Mouse (Mus musculus) lung, adult 18-20 months (tissue): Measurements from ENCODE around the gene Rln3.
A peak's percentile ranks its signal among the peaks of the same experiment; 100 is the strongest.

Experiments
- DNase-seq, 2 experiments: peaks; one replicate each; pipeline ENCODE4 v3.0.0; 2022; ENCODE audit warnings: mixed read lengths in 2 of 2

Rln3 gene

GRCm38 (mm10) chr8:84065037-84065436, 20.2 kb upstream of the Rln3 start, which contains the start of gene Gm10643:
Gm10643 (minus strand) TSS chr8:84065137.
- no peak for DNase-seq

- peak; percentile 51 to 59 for DNase-seq
These were observed 19.2 kb upstream of the Rln3 start for GRCm38 (mm10) chr8:84063861-84064610.

- no peak for DNase-seq
These were observed 15.4 kb upstream of the Rln3 start for GRCm38 (mm10) chr8:84060245-84060644.

- no peak for DNase-seq
These were observed 14.4 kb upstream of the Rln3 start for GRCm38 (mm10) chr8:84059226-84059625.

- no peak for DNase-seq
These were observed 13.0 kb upstream of the Rln3 start for GRCm38 (mm10) chr8:84057827-84058226.

- no peak for DNase-seq
These were observed 8.4 kb upstream of the Rln3 start for GRCm38 (mm10) chr8:84053229-84053628.

GRCm38 (mm10) chr8:84052746-84053145, 7.9 kb upstream of the Rln3 start:
- no peak for DNase-seq

- DNase-seq = no peak
These were observed 3.4 kb upstream of the Rln3 start for GRCm38 (mm10) chr8:84048171-84048570.

GRCm38 (mm10) chr8:84046505-84046904, 1.7 kb upstream of the Rln3 start:
- DNase-seq = no peak

GRCm38 (mm10) chr8:84044103-84044502, 697 bp downstream of the Rln3 start:
- DNase-seq = no peak

GRCm38 (mm10) chr8:84042948-84043342, 1.9 kb downstream of the Rln3 start:
- DNase-seq = no peak

GRCm38 (mm10) chr8:84042066-84042947, 2.5 kb downstream of the Rln3 start, which contains the start of gene Il27ra:
Il27ra (minus strand) TSS chr8:84042589.
- DNase-seq = peak; percentile 61 to 69

GRCm38 (mm10) chr8:84039050-84039449, 5.8 kb downstream of the Rln3 start:
- DNase-seq = peak; percentile 60 to 71

GRCm38 (mm10) chr8:84038015-84038414, 6.8 kb downstream of the Rln3 start:
- DNase-seq = no peak

GRCm38 (mm10) chr8:84032777-84033176, 12.0 kb downstream of the Rln3 start:
- DNase-seq = no peak

GRCm38 (mm10) chr8:84029272-84029671, 15.5 kb downstream of the Rln3 start:
- no peak for DNase-seq

GRCm38 (mm10) chr8:84027449-84027848, 17.4 kb downstream of the Rln3 start:
- no peak for DNase-seq

- DNase-seq = no peak
These were observed 18.9 kb downstream of the Rln3 start for GRCm38 (mm10) chr8:84025863-84026262.

GRCm38 (mm10) chr8:84024171-84024570, 20.6 kb downstream of the Rln3 start:
- DNase-seq = no peak

- DNase-seq = no peak
These were observed 21.2 kb downstream of the Rln3 start for GRCm38 (mm10) chr8:84023631-84024030.

- DNase-seq = peak; percentile 86 to 90
These were observed 21.7 kb downstream of the Rln3 start for GRCm38 (mm10) chr8:84023085-84023484.

- DNase-seq = no peak
These were observed 23.2 kb downstream of the Rln3 start for GRCm38 (mm10) chr8:84021569-84021968.

- no peak for DNase-seq
These were observed 23.7 kb downstream of the Rln3 start, which contains the start of gene Palm3 for GRCm38 (mm10) chr8:84021096-84021495. Palm3 (plus strand) TSS chr8:84021471.

- DNase-seq = no peak
These were observed 25.1 kb downstream of the Rln3 start for GRCm38 (mm10) chr8:84019738-84020137.
